Mouse (Mus musculus) thymus, adult 2 months (tissue): ENCODE results near the gene Exoc6b.
A peak's percentile ranks its signal among the peaks of the same experiment; 100 is the strongest.

Experiments
- CTCF ChIP-seq: fragments of 200-500 bp; IDR thresholded peaks from 2 replicates; pipeline ENCODE4 v1.5.1; 2012; ENCODE audit warnings: mild to moderate bottlenecking, control low read depth, low read length, moderate library complexity, borderline replicate concordance; ENCODE audit not compliant: control insufficient read depth, poor library complexity, insufficient read depth; ENCODE audit errors: extremely low read depth
- POLR2A ChIP-seq: fragments of 200-500 bp; IDR thresholded peaks from 2 replicates; pipeline ENCODE4 v1.6.1; 2012; ENCODE audit warnings: mild to moderate bottlenecking, low read length, control low read depth, moderate library complexity; ENCODE audit not compliant: control insufficient read depth, poor library complexity, insufficient read depth; ENCODE audit errors: extremely low read depth

GRCm38 (mm10) chr6:84578928-84579327 lies 490.4 kb downstream of the Exoc6b start:
- TF ChIP-seq POLR2A (no peak), CTCF (peak; percentile 54; the same call in 1 of the 2 replicates)
